In genomic region chr2:75406721-75407455, GRCm38 (mm10) we compare ENCODE assay signal across 14 mouse cellular contexts.
DNase-seq lines count a peak whose midpoint lies in the region; ATAC-seq lines count a peak whose summit lies in the region.
"Had no signal": no experiment of that assay in that cellular context is flagged by ENCODE, and none has a peak within 500 bp of the region (broad histone marks: within the 10 kb centered on the region; RNA-seq: fewer than 3 reads in every experiment).

No protein-coding gene starts in this region.

- H3K27me3 ChIP-seq in forebrain, embryonic 13.5 days = no peaks in the 10 kb centered on the region
- no peaks in the 10 kb centered on the region for H3K27me3 ChIP-seq in forebrain, embryonic 11.5 days (ENCODE audit: control insufficient read depth, insufficient read depth, low read length)
- no peaks in the 10 kb centered on the region for H3K27me3 ChIP-seq in hindbrain, embryonic 16.5 days (replicated peaks; ENCODE audit: control insufficient read depth, insufficient read depth, low read length)
- H3K27me3 ChIP-seq in hindbrain, embryonic 14.5 days (ENCODE audit: control insufficient read depth, insufficient read depth, low read length) = no peaks in the 10 kb centered on the region
- H3K27me3 ChIP-seq in limb, embryonic 13.5 days = peaks cover 38% of the 10 kb centered on the region
- H3K27me3 ChIP-seq: heart, embryonic 13.5 days had no signal

- H3K36me3 ChIP-seq in forebrain, embryonic 13.5 days (ENCODE audit: poor library complexity, severe bottlenecking) = no peaks in the 10 kb centered on the region
- H3K36me3 ChIP-seq in forebrain, embryonic 11.5 days (ENCODE audit: control insufficient read depth, insufficient read depth, low read length) = no peaks in the 10 kb centered on the region
- H3K36me3 ChIP-seq in hindbrain, embryonic 16.5 days (ENCODE audit: control insufficient read depth, insufficient read depth, low read length) = no peaks in the 10 kb centered on the region
- H3K36me3 ChIP-seq in hindbrain, embryonic 14.5 days (replicated peaks; ENCODE audit: control insufficient read depth, insufficient read depth) = no peaks in the 10 kb centered on the region
- no peaks in the 10 kb centered on the region for H3K36me3 ChIP-seq in limb, embryonic 13.5 days
- H3K36me3 ChIP-seq: heart, embryonic 13.5 days; limb, embryonic 12.5 days had no signal

- no peaks in the 10 kb centered on the region for H3K9me3 ChIP-seq in forebrain, embryonic 13.5 days (replicated peaks)
- H3K9me3 ChIP-seq in forebrain, embryonic 11.5 days (ENCODE audit: control insufficient read depth, low read length) = no peaks in the 10 kb centered on the region
- H3K9me3 ChIP-seq in hindbrain, embryonic 16.5 days (ENCODE audit: control insufficient read depth, low read length) = no peaks in the 10 kb centered on the region
- H3K9me3 ChIP-seq in hindbrain, embryonic 14.5 days (ENCODE audit: control insufficient read depth, low read length) = no peaks in the 10 kb centered on the region
- H3K9me3 ChIP-seq in limb, embryonic 13.5 days = no peaks in the 10 kb centered on the region
- H3K9me3 ChIP-seq: heart, embryonic 13.5 days; limb, embryonic 12.5 days had no signal

- ATAC-seq in forebrain, embryonic 13.5 days = no peak
- no peak for ATAC-seq in forebrain, embryonic 11.5 days (replicated peaks; ENCODE audit: low FRiP score)
- peak; percentile 62 for ATAC-seq in hindbrain, embryonic 16.5 days
- ATAC-seq in hindbrain, embryonic 14.5 days (ENCODE audit: low FRiP score) = no peak
- ATAC-seq in limb, embryonic 13.5 days (ENCODE audit: low FRiP score, low read depth) = peak; percentile 75

- H3K4me2 ChIP-seq in forebrain, embryonic 13.5 days = no peak overlapping the region
- no peak overlapping the region for H3K4me2 ChIP-seq in forebrain, embryonic 11.5 days (ENCODE audit: low read depth, low read length, severe bottlenecking)
- no peak overlapping the region for H3K4me2 ChIP-seq in hindbrain, embryonic 16.5 days (ENCODE audit: low read length)
- no peak overlapping the region for H3K4me2 ChIP-seq in hindbrain, embryonic 14.5 days (replicated peaks)
- H3K4me2 ChIP-seq in limb, embryonic 13.5 days (replicated peaks) = no peak overlapping the region
- H3K4me2 ChIP-seq: heart, embryonic 13.5 days; limb, embryonic 12.5 days had no signal

- H3K9ac ChIP-seq in forebrain, embryonic 13.5 days = no peak overlapping the region
- H3K9ac ChIP-seq in forebrain, embryonic 11.5 days (ENCODE audit: low read length) = no peak overlapping the region
- H3K9ac ChIP-seq in hindbrain, embryonic 16.5 days (ENCODE audit: low read depth, low read length) = no peak overlapping the region
- no peak overlapping the region for H3K9ac ChIP-seq in hindbrain, embryonic 14.5 days
- H3K9ac ChIP-seq in limb, embryonic 13.5 days = no peak overlapping the region
- H3K9ac ChIP-seq: heart, embryonic 13.5 days; limb, embryonic 12.5 days had no signal

- no peak overlapping the region for H3K4me3 ChIP-seq in forebrain, embryonic 13.5 days
- no peak overlapping the region for H3K4me3 ChIP-seq in forebrain, embryonic 11.5 days (ENCODE audit: low read depth, low read length)
- no peak overlapping the region for H3K4me3 ChIP-seq in hindbrain, embryonic 16.5 days (ENCODE audit: low read length)
- no peak overlapping the region for H3K4me3 ChIP-seq in hindbrain, embryonic 14.5 days (replicated peaks; ENCODE audit: low read length)
- H3K4me3 ChIP-seq in limb, embryonic 13.5 days = no peak overlapping the region
- H3K4me3 ChIP-seq: erythroblast, embryonic 14.5 days; heart, embryonic 13.5 days; limb, embryonic 12.5 days had no signal

- no peak for DNase-seq in forebrain, embryonic 11.5 days (ENCODE audit: low spot score)
- DNase-seq in hindbrain, embryonic 14.5 days (ENCODE audit: low spot score) = no peak
- peak; percentile 60 for DNase-seq in NIH3T3 (ENCODE audit: low read depth)
- no peak for DNase-seq in right cerebral cortex, postnatal 14 days
- no peak for DNase-seq in frontal cortex, postnatal 10 days (ENCODE audit: low spot score in 2 of 2)
- DNase-seq: kidney, adult 11 months; retina, postnatal 1 day; thymus, postnatal 14 days had no signal

- WGBS in forebrain, embryonic 13.5 days = 63% methylated on average over 6 of the region's 6 CpGs
- 75% methylated on average over 6 of the region's 6 CpGs for WGBS in forebrain, embryonic 11.5 days
- WGBS in hindbrain, embryonic 16.5 days = 53% methylated on average over 6 of the region's 6 CpGs
- 66% methylated on average over 6 of the region's 6 CpGs for whole genome bisulfite sequencing in hindbrain, embryonic 14.5 days
- 41% methylated on average over 6 of the region's 6 CpGs for WGBS in limb, embryonic 13.5 days

- H3K4me1 ChIP-seq in forebrain, embryonic 13.5 days = peaks cover 34% of the 10 kb centered on the region
- H3K4me1 ChIP-seq in forebrain, embryonic 11.5 days (replicated peaks; ENCODE audit: control insufficient read depth, insufficient read depth, low read length) = no peaks in the 10 kb centered on the region
- H3K4me1 ChIP-seq in hindbrain, embryonic 16.5 days (ENCODE audit: control insufficient read depth, insufficient read depth, low read depth, low read length) = peaks cover 5% of the 10 kb centered on the region; the same call in 1 of the 2 replicates
- peaks cover 16% of the 10 kb centered on the region; the same call in 1 of the 2 replicates for H3K4me1 ChIP-seq in hindbrain, embryonic 14.5 days (replicated peaks; ENCODE audit: control insufficient read depth, insufficient read depth, low read length)
- peaks cover 39% of the 10 kb centered on the region for H3K4me1 ChIP-seq in limb, embryonic 13.5 days

- peak overlapping the region; percentile 41; the same call in 1 of the 2 replicates for H3K27ac ChIP-seq in forebrain, embryonic 13.5 days
- H3K27ac ChIP-seq in forebrain, embryonic 11.5 days (ENCODE audit: low read depth, low read length) = no peak overlapping the region
- no peak overlapping the region for H3K27ac ChIP-seq in hindbrain, embryonic 16.5 days (ENCODE audit: low read depth, low read length)
- H3K27ac ChIP-seq in hindbrain, embryonic 14.5 days = no peak overlapping the region
- no peak overlapping the region for H3K27ac ChIP-seq in limb, embryonic 13.5 days
- H3K27ac ChIP-seq: heart, embryonic 13.5 days; limb, embryonic 12.5 days had no signal

Comparison
In these comparisons a context has a peak if more than half of its experiments do, and no peak if none do; other contexts are left out.
1. ATAC-seq: peak in hindbrain, embryonic 16.5 days (single experiment) and limb, embryonic 13.5 days (single experiment); none in forebrain, embryonic 13.5 days (single experiment), forebrain, embryonic 11.5 days (single experiment) and hindbrain, embryonic 14.5 days (single experiment).